Mouse (Mus musculus) spleen, adult 2 months (tissue): ENCODE measurements at regions not wholly inside any gene's neighbourhood (a gene's known extent, or its start where the extent isn't known, plus 50 kb on each side); places are given as distances from the start of the nearest gene placed in this dataset.

Experiments used
- CTCF ChIP-seq: fragments of 200-500 bp; IDR thresholded peaks from 2 replicates; pipeline ENCODE4 v1.5.1; 2011; ENCODE audit warnings: mild to moderate bottlenecking, inconsistent platforms; ENCODE audit not compliant: insufficient read depth, insufficient read length, insufficient replicate concordance; ENCODE audit errors: extremely low read depth
- POLR2A ChIP-seq: fragments of 200-500 bp; IDR thresholded peaks from 2 replicates; pipeline ENCODE4 v1.6.1; 2011; ENCODE audit warnings: low read depth, low read length, inconsistent platforms

GRCm38 (mm10) chr2:144160434-144160833, 110.0 kb upstream of the Mgme1 start:
- TF ChIP-seq CTCF (no peak), POLR2A (no peak)
